Mouse (Mus musculus) left cerebral cortex, postnatal 14 days (tissue): ENCODE measurements around the gene Tspan18. TPM values are rescaled to one million over a fixed set of nuclear protein-coding genes. Genes with fewer than 3 reads are reported as not detected.

Experiments
- DNase-seq, 2 experiments: peaks; one replicate each; pipeline ENCODE4 v3.0.0; 2021 to 2022; ENCODE audit warnings: low spot score in 2 of 2, mixed read lengths in 1 of 2
- intact Hi-C: fragments of 180-260 bp; cut with DNase I; formaldehyde crosslinking; loops from one replicate; pipeline ENCODE4 v1.15.1; 2025
- long read RNA-seq, 2 experiments: library from polyadenylated mRNA; stranded (forward); transcript quantifications; one replicate each; pipeline ENCODE4 v2.0.0; 2021
- total RNA-seq, 2 experiments: library from RNA; stranded (reverse); gene quantifications; 2 replicates each; pipeline ENCODE4 v1.2.3; 2021

The Tspan18 gene
- total RNA-seq: 1 to 10 TPM; 3.5 to 7.4 TPM
- long read RNA-seq, experiment 1, partial matches to known transcripts: 2 of 3 reads
- long read RNA-seq, experiment 1, other reads (novel, unspliced or antisense): 1 of 3 reads
- long read RNA-seq, experiment 2, partial matches to known transcripts: 0 of 2 reads
- long read RNA-seq, experiment 2, other reads (novel, unspliced or antisense): 1 of 2 reads

DNA sequence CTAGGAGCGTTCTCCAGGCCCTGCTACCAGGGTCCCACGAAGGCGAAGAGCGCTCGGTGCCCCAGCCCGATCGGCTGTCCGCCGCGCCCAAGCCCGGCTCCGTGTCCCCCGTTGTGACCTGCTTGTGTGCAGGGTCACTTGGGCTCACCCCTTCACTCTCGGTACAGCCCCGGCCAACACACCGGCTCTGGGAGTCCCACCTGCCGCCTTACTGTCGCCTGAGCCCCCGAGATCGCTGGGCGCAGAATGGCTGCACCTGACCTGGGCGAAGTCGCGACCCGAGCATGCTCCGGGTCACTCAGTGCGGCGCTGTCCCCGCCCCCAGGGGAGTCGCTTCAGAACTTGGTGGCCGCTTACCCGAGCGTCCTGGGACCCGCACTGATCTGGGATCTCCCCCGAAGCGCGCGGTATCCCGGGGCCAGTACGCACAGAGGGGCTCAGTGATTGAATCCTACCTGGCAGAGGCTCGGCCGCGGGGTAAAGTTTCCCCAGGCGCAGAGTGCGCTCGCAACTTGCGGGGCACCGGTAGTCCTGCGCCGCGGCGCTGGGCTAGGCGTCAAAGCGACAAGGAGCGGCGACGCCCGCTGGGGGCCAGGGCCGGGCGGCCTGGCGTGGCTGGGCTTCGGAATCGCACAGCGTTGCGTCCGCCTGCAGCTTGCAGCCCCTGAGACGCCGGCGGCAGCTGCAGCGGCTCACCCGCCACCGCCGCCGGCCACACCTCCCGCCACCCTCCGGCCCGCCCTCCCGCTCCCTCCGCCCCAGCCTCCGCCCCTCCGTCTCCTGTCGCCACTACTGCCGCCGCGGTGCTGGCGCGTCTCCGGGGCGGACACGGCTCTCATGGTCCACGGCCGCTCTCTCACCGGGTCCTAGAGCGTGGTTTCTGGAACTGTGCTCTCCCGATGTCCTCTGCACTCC is at the start of gene Tspan18:
TSS of gene Tspan18 (minus strand) at position 689 of the 915 bp plus-strand sequence.
- peak; percentile 20 to 43 for DNase-seq
- intact Hi-C loops: loop anchor here (2.0 to 5.0 kb wide), 3 partner anchors 57 to 117 kb away; no protein-coding TSS in a partner anchor

DNA sequence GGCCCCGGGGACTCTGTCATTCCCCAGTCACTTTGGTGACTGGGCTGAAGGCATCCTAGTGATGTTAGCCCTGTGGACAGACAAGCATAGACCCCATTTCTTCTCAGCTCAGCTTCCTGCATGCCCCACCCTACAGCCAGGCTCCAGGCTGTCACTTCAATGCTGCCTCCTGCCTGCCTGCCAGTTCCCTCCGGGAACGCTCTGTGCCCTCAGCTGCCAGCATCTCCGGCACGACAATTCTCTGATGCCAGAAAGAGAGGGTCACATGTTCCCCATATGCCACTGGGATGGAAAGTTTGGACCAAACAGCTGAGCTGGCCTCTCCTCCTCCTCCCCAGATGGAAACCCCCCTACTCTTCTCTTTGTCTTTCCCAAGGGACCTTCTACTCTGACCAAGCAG is 49.5 kb upstream of the Tspan18 start:
- intact Hi-C loops: no loop called here
- DNase-seq: peak in 1 of 2 experiments; percentile 52

DNA sequence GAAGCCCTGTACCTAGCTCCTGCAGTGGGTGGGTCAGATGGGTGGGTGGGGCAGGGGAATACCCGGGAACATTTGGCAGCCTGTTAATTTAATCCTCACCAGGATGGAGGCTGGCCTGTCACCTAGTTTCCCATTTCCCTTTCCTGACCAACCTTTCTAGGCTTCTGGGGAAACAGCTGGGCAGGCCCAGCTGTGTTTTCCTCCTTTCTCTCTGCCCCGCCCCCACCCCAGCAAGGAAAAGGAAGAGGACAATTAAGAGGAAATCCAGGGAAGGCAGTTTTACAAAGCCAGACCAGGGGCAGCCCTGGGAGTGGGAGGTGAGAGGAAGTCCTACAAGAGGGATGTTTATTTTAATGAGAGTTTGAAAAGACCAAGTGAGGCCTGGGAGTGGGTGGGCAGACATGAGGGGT is 46.4 kb upstream of the Tspan18 start:
- DNase-seq: no peak
- intact Hi-C loops: no loop called here

DNA sequence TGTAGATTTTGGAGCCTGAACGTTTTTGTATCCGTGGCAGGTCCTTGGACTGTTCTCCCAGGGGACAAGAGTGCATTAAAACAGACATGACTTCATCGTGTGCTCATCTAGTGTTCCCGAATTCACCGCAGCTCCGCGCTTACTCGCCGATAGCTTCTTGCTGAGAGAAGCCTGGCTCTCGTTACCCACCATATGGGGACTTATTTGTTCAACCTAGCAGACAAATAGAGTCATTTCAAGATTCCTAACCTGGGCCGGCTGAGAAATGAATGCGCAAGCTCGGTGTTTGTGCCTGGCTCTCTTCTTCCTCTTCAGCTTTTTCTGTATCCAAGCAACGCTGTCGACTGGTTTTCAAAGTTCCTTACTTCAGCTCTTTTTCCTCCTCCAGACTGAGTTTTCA is 43.5 kb upstream of the Tspan18 start:
- DNase-seq: peak; percentile 31 to 36
- intact Hi-C loops: no loop called here

DNA sequence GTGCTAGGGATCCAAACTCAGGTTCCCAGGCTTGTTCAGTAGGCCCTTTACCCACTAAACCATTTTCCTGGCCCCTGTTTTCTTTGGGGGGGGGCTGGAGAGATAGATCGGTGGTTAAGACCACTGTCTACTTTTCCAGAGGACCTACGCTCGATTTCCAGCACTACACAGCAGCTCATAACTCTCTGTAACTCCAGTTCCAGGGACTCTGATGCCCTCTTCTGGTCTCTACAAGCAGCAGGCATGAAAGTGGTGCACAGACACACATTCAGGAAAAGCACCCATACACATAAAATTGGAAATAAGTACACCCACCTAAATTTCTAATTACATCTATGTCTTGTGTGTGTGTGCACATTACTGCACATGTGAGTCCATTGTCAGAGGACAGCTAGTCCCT is 42.9 kb upstream of the Tspan18 start:
- DNase-seq: no peak
- intact Hi-C loops: no loop called here

DNA sequence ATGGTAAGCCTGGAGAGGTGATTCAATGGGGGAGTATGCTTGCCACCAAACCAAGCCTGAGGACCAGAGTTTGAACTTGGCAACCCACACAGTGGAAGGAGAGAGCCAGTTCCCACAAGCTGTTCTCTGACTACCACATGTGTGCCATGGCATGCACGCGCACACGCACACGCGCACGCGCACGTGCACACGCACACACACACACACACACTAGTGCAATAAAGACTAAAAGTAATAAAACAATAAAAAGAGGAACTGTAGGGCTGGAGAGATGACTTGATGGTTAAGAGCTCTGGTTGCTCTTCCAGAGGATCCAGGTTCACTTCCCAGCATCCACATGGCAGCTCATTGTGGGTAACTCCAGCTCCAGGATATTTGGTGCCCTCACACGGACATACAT is 38.6 kb upstream of the Tspan18 start:
- intact Hi-C loops: no loop called here
- no peak for DNase-seq

DNA sequence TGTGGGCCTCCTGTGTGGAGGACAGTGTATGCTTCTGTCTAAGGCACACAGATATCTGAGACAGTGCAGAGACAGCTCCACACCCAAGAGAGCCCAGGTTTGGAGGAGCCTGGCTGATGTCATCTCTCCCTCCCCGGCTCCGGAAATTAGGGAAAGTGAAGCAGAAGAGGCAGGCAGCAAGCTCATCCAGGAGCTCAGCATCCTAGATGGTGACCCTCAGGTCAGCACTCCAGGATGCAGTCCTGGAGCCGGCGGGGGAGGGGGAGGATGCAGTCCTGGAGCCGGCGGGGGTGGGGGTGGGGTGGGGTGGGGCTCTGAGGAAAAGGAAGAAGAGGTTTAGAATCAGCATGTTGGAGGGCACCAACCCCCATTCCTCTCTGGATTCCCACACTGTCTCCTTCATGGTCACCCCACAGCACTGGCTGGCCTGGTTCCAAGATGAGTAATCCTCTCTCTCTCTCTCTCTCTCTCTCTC is 37.8 kb upstream of the Tspan18 start:
- intact Hi-C loops: no loop called here
- DNase-seq: no peak

DNA sequence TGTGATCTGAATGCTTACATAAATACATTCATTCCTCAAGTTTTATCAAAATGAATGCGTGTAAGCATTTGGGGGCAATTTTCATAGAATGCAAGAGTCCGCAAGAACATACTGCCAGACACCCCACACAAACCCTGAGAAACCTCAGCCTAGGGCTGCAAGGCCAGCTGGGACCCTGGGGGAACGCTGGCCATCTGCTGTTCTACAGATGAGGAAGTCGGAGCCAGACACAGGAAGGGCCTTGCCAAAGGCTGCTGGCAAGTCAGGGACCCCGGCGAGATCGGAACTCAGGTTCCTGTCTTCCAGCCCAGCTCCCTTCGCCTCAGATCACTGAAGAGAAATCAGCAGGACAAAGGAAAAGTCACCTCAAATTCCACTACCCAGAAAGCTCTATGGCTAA is 34.6 kb upstream of the Tspan18 start:
- intact Hi-C loops: no loop called here
- DNase-seq: peak; percentile 19 to 23

DNA sequence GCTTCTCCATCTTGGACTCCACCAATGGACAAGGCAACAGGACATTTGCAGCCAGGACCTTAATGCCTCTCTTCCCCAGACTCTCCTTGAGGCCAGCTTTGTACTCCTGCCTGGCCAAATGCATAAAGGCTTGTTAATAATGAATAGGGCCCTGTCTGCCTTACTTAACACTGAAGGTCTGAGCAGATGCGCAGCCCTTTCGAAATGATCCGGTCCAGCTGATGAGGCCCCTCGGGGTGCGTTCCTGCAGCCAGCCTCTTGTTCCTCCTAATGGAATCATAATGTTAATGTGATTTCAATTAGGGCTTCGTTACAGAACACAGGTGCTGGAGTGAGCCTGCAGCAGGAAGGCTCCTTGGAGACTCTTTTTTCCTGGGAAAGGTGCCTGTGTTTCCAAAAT is 33.7 kb upstream of the Tspan18 start:
- intact Hi-C loops: no loop called here
- DNase-seq: no peak

DNA sequence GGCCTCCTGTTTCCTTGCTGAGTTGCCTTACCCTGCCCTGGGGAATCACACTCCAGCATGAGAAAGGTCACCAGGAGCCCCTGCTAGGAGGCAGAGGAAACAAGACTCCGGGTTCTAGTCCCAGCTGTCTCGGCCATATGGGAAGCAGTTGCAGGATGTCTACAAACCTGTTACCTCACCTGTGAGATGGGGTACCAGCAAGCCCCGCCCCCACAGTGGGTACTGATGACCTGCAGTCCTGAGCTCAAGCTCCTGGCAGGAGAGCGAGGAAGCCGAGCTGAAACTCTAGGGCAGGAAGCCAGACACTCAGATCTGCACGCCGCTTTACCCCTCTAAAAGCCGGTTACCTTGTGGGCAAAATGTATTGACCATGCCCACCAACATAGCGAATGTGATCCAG is 31.1 kb upstream of the Tspan18 start:
- intact Hi-C loops: no loop called here

DNA sequence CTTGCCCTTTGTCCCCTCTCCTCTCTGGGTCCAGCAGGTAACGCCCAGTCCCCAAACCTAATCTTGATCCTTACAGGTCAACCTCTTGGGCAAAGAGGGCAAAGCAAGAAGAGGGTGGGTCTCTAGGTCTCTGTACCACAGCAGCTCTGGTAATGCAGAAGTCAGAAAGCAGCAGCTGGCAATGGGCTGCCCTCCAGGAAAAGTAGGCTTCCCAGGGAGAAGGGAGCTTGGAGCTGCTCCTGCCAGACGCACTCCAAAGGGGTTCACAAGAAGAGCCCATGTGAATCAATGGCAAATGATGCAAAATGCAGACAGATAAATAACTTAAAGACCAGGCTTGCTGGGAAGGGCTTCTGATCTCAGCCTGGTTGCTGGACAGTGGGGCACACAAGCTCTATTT is 30.6 kb upstream of the Tspan18 start:
- intact Hi-C loops: no loop called here
- no peak for DNase-seq

More for the DNA sequence above, 31.1 kb upstream of the Tspan18 start:
- no peak for DNase-seq

DNA sequence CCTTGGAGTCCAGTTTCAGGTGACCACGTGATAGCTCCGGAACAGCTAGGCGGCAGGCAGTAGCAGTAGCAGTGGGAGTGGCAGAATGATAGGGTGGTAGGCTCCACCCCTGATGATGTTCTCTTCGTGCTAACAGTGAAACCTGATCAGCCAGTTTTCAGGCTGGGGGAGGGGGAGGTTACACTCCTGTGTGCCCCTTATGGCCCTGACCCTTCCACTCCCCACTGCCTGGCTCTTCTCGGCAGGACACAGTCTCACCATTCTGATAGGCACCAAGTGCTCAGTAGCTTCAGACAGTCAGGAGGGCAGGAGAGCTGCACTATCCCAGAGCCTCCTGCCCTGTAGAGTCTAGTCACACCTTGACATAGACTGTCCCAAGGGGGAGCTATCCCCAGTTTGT is 27.1 kb upstream of the Tspan18 start:
- no peak for DNase-seq
- intact Hi-C loops: no loop called here

DNA sequence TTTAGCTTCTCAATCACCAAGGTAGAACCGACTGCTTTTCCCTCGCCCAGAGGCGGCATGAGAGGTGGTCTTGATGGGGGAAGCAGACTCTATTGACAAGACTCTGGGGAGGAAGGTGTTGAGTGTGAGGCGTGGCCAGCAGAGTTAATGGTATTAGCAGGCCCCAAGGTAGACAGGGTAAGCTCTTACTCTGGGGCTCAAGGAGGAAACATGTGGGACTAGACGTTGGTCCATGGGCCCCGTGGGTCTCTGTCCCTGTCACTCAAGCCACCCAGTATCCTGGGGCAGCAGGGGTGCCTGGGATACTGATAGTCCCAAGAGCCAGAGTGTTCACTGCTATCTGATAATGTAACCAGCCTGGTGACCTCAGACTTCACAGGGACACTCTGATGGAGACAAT is 26.0 kb upstream of the Tspan18 start:
- intact Hi-C loops: no loop called here
- DNase-seq: no peak

DNA sequence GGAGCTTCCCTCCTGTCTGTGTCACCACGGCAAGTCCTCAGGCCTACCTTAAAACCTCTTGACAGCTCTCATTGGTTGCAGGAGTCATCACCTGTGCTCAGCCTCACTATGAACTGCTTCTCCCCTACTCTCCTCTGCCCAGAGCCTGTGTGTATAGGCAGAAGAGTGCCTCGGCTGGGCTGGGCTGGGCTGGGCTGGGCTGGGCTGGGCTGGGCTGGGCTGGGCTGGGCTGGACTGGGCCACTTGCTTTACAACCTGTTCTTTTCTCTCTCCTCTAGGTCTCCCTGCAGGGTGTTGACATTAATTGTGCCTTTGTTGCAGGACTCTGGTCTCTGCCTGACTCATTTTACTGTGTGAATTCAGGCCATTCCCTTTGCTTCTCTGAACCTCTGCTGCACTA is 23.1 kb upstream of the Tspan18 start:
- intact Hi-C loops: no loop called here
- no peak for DNase-seq

DNA sequence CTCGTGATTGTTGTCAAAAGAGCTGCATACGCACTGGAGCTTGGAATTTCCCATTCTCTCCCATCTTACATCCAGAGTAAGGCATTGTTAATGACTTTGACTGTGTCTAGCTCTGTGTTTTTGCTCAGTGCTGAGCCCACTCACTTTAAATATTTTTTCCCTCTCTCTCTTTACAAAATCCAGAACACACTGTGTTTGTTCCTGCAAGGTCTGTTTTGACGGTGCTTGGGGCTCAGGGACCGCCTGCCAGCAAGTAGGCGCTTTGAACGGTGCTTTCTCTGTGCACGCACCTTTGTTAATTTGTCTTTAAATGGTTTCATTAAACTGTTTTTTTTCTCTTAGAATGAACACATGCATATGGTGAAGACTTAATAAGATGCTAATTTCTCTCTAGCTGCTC is 21.5 kb upstream of the Tspan18 start:
- DNase-seq: peak in 1 of 2 experiments; percentile 15
- intact Hi-C loops: no loop called here

DNA sequence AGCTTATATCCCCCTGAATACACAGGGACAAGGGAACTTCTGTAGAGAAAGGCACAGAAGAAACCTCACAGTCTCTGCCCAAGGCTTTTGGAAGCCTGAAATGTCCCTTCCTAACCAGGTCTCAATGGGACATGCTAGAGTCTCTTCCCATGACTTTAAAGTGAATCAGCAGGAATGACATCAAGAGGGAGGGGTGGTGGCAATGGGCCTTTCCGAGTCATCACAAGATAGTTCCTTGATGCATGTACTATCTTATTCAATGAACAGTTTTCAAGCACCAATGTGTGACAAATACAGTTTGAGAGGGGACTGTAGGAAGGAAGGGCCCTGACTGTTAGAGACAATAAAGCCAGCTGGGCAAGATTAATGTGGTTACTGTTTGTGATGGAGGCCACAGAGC is 20.3 kb upstream of the Tspan18 start:
- intact Hi-C loops: no loop called here
- DNase-seq: no peak

DNA sequence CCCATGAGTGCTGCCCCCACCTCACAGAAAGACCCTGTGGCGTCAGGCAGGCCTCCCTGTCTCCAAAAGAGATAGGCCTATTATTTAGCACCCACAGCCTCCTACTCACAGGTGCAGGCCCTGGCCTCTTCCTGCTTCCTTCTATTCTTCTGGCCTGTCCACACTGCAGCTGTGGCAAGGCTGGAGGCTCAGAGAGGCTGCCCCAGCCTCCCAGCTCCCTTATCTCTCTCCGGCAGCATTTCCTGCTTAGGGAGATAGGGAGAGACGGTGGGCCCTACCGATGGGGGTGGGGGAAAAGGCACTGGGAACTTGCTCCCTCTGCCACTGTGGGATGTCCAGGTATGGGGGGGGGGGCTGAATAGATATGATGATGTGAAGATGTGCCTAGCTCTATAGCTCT is 19.4 kb upstream of the Tspan18 start:
- no peak for DNase-seq
- intact Hi-C loops: no loop called here

DNA sequence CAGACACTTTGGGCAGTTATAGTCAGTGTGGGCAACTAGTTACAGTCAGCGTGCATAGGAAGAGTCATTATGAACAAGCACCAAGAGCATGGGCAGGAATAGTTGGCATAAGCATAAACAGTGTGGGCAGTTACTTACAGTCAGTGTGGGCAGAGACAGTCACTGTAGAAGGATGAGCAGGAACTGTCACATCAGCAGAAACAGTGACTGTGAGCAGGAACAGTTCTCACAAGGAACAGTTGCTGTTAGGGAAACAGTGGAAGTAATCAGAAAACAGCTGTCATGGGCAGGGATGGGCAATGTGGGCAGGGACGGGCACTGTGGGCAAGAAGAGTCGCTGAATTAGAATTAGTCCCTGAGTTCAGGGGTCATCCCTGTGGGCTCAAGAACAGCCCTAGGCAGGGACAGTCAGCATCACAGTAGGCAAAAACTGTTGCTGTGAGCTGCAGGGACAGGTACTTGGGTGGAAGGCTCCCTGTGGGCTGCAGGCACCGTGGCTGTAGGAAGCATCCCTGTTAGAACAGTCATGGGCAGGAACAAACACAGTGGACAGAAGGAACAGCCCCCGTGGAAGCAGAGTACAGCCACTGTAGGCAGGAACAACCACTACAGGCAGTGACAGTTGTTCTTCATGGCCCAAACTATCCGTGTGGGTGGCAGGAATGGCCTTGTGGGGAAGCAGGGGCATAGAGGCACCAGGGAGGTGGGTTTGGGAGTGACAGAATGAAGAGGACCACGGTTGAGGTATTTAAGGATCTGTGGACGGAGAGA is 18.8 kb upstream of the Tspan18 start:
- intact Hi-C loops: no loop called here
- no peak for DNase-seq

DNA sequence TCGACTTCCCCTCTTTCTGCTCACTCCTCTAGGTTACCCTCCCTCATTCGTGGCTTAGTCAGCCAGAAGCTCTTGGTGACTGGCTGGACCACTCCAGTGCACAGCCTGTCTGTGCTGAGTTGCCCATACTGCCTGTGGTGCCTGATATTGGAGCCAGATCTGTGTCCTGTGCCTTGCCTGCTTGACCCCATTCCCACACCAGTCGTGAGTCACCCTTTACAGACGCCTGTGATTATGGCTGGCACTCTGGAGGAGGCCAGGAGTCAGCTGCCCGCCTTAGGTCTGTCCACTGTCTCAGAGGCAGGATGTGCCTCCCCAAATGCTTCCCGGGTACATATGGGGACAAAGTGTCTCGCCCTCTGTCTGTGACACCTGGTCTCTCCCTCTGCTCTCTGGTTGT is 17.0 kb upstream of the Tspan18 start:
- DNase-seq: no peak
- intact Hi-C loops: no loop called here

DNA sequence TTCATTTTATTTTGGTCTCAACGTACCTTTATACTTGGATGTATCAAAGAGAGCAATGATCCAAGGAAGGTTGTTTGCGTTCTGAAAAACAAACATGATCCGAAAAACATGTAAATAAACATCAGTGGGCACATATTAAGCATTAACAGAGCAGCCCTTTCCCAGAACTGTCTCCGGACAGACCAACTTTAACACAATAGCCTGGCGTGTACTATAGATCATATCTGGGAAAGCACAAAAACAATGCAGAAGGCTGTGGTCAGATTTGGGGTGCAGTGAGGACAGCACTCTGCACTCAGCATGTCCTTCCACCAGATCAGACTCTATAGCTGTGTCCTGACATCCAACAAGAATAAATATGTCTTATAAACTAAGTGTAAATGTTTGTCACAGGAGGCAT is 12.7 kb upstream of the Tspan18 start:
- no peak for DNase-seq
- intact Hi-C loops: no loop called here
